Mouse (Mus musculus): ENCODE data around the gene Sugp2. TPM values are rescaled to one million over a fixed set of nuclear protein-coding genes. Genes with fewer than 3 reads are reported as not detected.

Sugp2 gene
- 10 to 100 TPM; 32.9 to 34.4 TPM for total RNA-seq (2023)

DNA sequence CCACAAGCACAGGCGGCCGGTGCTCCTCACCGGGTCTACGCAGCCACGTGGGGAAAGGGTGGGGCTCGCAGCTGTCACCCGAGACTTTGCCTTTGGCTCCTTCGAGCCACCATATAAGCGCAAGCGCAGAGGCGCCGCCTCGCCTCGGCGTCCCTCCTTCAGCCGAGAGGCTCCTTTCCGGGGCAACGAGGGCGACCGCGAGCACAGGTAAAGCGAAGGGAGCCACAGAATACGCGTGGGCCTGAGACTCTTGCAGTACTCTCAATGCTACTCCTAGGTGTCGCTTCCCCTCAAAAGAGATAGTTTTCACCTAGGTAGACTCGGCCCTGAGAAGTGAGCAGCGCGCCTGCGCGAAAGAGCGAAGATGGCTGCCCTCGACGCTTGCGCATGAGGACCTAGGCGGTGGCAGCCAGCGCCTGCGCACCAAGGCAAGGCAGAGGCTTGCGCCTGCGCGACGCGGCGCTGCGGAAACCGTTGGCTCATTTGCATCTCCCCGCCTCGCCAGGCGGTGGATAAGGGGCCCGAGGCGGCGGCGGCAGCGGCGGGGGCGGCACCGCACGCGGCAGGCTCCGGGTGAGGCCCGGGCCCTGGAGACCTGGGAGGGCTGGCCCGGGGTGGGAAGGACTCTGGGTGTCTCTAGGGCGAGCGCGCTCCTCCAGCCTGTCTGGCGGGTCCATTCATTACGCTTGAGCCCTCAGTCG, at the start of gene Sugp2, which contains the start of gene Armc6:
Gene Sugp2 (plus strand): TSS at position 147 of the 701 bp plus-strand sequence.
Gene Armc6 (minus strand): TSS at position 387 of the 701 bp plus-strand sequence.

GRCm38 (mm10) chr8:70212112-70213055, 21.6 kb upstream of the Sugp2 start, which contains the start of gene Slc25a42:
Gene Slc25a42 (minus strand): TSS chr8:70212305.

GRCm38 (mm10) chr8:70282603-70283135, 48.6 kb downstream of the Sugp2 start, which contains the start of gene Homer3:
Gene Homer3 (plus strand): TSS chr8:70282827.

GRCm38 (mm10) chr8:70302358-70302890, 68.4 kb downstream of the Sugp2 start, which contains the start of the genes Ddx49 and Cope:
Gene Ddx49 (minus strand): TSS chr8:70302489.
Gene Cope (plus strand): TSS chr8:70302518.

DNA sequence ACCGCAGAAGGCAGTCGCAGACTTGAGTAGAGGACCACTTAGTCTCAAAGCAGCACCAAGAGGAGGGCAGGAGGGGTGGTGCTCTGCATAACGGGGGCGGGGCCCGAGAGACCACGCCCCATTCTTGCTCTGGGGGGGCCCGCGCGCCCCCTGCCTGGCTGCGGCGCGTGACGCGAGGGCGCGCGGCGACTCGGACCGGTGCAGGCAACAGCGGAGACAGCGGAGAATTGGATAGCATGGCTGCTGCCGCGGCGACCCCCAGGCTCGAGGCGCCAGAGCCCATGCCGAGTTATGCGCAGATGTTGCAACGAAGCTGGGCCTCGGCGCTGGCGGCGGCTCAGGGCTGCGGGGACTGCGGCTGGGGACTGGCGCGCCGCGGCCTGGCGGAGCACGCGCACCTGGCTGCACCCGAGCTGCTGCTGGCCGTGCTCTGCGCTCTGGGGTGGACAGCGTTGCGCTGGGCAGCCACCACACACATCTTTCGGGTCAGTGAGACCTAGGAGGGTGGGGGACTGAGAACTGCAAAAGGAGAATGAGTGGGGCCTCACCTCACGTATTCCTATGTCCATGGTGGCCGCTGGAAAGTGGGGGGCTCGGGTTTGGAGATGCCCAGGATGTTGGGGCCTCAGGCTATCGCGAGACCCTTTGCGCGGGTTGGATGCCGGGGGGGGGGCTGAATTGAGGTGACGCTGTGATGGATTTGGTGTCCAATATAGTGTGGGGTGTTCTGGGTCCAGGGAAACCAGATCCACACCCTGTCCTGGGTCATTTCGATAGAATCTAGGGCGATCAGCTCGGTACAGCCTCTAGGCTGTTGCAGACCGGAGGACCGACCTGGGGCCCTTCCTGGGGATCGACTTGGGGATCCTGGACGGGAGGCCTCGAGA, 81.8 kb downstream of the Sugp2 start, which contains the start of gene Cers1:
Gene Cers1 (plus strand): TSS at position 152 of the 887 bp plus-strand sequence.

DNA sequence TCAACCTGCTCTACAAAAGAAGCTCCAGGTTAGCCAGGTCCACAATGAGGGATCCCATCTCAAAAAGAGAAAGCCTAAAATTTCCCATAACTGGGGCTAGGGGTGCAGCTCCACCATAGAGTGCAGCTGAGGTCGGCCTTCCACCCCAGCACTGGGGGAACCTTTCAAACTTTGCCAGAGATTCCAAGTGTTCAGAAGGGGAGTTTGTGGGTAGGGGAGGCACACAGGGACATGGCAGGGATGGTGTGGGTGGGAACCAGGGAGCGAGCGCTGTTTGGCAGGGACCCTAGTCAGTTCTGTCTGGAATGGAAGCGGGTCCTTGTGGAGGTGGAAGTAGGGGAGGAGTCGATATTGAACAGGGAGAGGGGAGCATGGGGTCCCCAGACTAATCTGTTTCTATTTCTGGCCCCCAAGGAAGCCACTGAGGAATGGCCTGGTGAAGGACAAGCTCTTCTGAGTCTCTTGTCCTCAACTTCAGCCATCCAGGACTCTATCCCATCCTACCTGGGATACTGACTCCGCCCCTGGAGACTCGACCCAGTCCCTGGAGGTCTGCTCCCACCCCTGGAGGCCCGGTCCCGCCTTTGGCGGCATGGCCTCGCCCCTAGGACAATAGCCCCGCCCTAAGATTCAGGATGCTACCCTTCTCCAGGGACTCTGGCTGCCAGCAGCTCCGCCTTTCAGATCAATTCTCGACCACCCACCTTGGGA, 95.3 kb downstream of the Sugp2 start, which contains the start of gene Gdf1:
Gene Gdf1 (plus strand): TSS at position 694 of the 711 bp plus-strand sequence.

Other genes with a start within 250 kb of the Sugp2 start
- 10 to 100 TPM; 71.9 to 72.4 TPM for gene Gatad2a, start 237.8 kb upstream of the Sugp2 start, total RNA-seq (2023)
- gene Mau2, start 191.5 kb upstream of the Sugp2 start, total RNA-seq (2023): 10 to 100 TPM; 90.3 to 90.9 TPM
- gene Sugp1, start 191.4 kb upstream of the Sugp2 start, total RNA-seq (2023): 10 to 100 TPM; 31.1 to 32.2 TPM
- gene Tm6sf2, start 161.3 kb upstream of the Sugp2 start, total RNA-seq (2023): not detected
- gene Hapln4, start 150.8 kb upstream of the Sugp2 start, total RNA-seq (2023): not detected
- gene Ncan, start 113.4 kb upstream of the Sugp2 start, total RNA-seq (2023): not detected
- 10 to 100 TPM; 23.5 to 26.6 TPM for gene Nr2c2ap, start 102.9 kb upstream of the Sugp2 start, total RNA-seq (2023)
- gene Rfxank, start 95.1 kb upstream of the Sugp2 start, total RNA-seq (2023): 10 to 100 TPM; 16.6 to 16.8 TPM
- gene Borcs8, start 94.7 kb upstream of the Sugp2 start, total RNA-seq (2023): 10 to 100 TPM; 40.9 to 43.7 TPM
- 1 to 10 TPM in 1 of 2 experiments, under 1 TPM in 1; 0.37 to 1.6 TPM for gene Mef2b, start 94.5 kb upstream of the Sugp2 start, total RNA-seq (2023)
- 10 to 100 TPM; 30.3 to 40.8 TPM for gene Tmem161a, start 61.9 kb upstream of the Sugp2 start, total RNA-seq (2023)
- gene Slc25a42, start 21.9 kb upstream of the Sugp2 start, total RNA-seq (2023): 1 to 10 TPM; 3.1 to 3.6 TPM
- 1 to 10 TPM; 3.6 to 8.7 TPM for gene Armc6, start 240 bp downstream of the Sugp2 start, total RNA-seq (2023)
- gene Homer3, start 48.6 kb downstream of the Sugp2 start, total RNA-seq (2023): 10 to 100 TPM; 11.2 to 12.6 TPM
- gene Ddx49, start 68.3 kb downstream of the Sugp2 start, total RNA-seq (2023): 10 to 100 TPM; 45.8 to 47.9 TPM
- 100 to 1,000 TPM; 162 TPM for gene Cope, start 68.3 kb downstream of the Sugp2 start, total RNA-seq (2023)
- gene Cers1, start 81.5 kb downstream of the Sugp2 start, total RNA-seq (2023): not detected
- not detected for gene Gdf1, start 95.6 kb downstream of the Sugp2 start, total RNA-seq (2023)
- gene Upf1, start 119.1 kb downstream of the Sugp2 start, total RNA-seq (2023): 10 to 100 TPM; 57.5 to 62.4 TPM
- gene Comp, start 139.3 kb downstream of the Sugp2 start, total RNA-seq (2023): 1 to 10 TPM in 1 of 2 experiments, under 1 TPM in 1; 0.97 to 2.9 TPM
- 10 to 100 TPM in 1 of 2 experiments, 1 to 10 TPM in 1; 9.7 to 10.2 TPM for gene Crtc1, start 205.4 kb downstream of the Sugp2 start, total RNA-seq (2023)
- gene Klhl26, start 242.7 kb downstream of the Sugp2 start, total RNA-seq (2023): 1 to 10 TPM; 7.1 to 7.7 TPM